15 mouse cellular contexts compared by ENCODE assay signal in the genomic region with DNA sequence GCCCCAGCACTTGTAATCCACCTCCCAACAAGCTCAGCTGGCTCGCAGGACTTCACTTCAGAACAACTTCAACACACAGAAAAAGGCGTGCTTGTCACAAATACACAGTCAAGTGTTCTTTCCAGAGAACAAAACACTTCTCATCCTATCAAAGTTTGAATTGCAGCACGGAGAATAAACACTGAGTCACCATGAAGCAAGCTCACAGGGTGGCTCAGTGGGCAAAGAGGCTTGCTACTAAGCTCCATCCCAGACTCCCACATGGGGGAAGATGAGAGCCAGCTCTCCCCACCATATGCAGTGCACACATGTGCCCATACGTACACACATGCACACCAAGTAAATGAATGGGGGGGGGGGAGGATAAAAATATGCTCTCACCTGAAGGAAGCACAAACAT. TPM values are rescaled to one million over a fixed set of nuclear protein-coding genes. Genes with fewer than 3 reads are reported as not detected.
DNase-seq lines count a peak whose midpoint lies in the region; ATAC-seq and TF ChIP-seq lines count a peak whose summit lies in the region.
"Had no signal": no experiment of that assay in that cellular context is flagged by ENCODE, and none has a peak within 500 bp of the region (broad histone marks: within the 10 kb centered on the region; RNA-seq: fewer than 3 reads in every experiment).

No protein-coding gene starts in this region.

- ATAC-seq in heart, embryonic 11.5 days (replicated peaks; ENCODE audit: insufficient number of reproducible peaks, low FRiP score, low TSS enrichment): no peak
- no peak for ATAC-seq in midbrain, postnatal 0 days (ENCODE audit: low FRiP score)
- peak; percentile 53; the same call in 1 of the 2 replicates for ATAC-seq in lung, embryonic 14.5 days (ENCODE audit: insufficient read depth)
- ATAC-seq in stomach, embryonic 16.5 days (ENCODE audit: insufficient read depth, low FRiP score): peak; percentile 44; the same call in 1 of the 2 replicates

- 0 out of 2 replicates have a peak overlapping the region, but pooled peaks have one; percentile 5 for H3K27ac ChIP-seq in heart, embryonic 11.5 days (ENCODE audit: low read depth, low read length)
- peak overlapping the region; percentile 76 for H3K27ac ChIP-seq in midbrain, embryonic 10.5 days (replicated peaks)
- H3K27ac ChIP-seq in midbrain, postnatal 0 days (ENCODE audit: low read depth, low read length): no peak overlapping the region
- H3K27ac ChIP-seq in lung, embryonic 14.5 days (ENCODE audit: low read depth): peak overlapping the region; percentile 46; the same call in 1 of the 2 replicates
- peak overlapping the region; percentile 80 for H3K27ac ChIP-seq in stomach, embryonic 16.5 days (ENCODE audit: low read length)
- H3K27ac ChIP-seq: liver, embryonic 14.5 days had no signal

- 39% methylated on average over 4 of the region's 4 CpGs for WGBS in heart, embryonic 11.5 days (ENCODE audit: insufficient replicate concordance)
- 21% methylated on average over 4 of the region's 4 CpGs for WGBS in midbrain, embryonic 10.5 days
- whole genome bisulfite sequencing in midbrain, postnatal 0 days: 17% methylated on average over 4 of the region's 4 CpGs
- WGBS in lung, embryonic 14.5 days: 34% methylated on average over 4 of the region's 4 CpGs
- 48% methylated on average over 4 of the region's 4 CpGs for WGBS in stomach, embryonic 16.5 days

- no peak for DNase-seq in heart, postnatal 10 days
- DNase-seq in midbrain, embryonic 10.5 days (ENCODE audit: low spot score): no peak
- DNase-seq in midbrain, postnatal 0 days (ENCODE audit: low spot score): no peak
- no peak for DNase-seq in lung, embryonic 14.5 days
- no peak for DNase-seq in left cerebral cortex, adult 8-10 months (ENCODE audit: low spot score in 2 of 2)
- DNase-seq: cerebellum, postnatal 14 days; kidney, adult 11 months; thymus, postnatal 14 days had no signal

- peaks cover 40% of the 10 kb centered on the region for H3K4me1 ChIP-seq in heart, embryonic 11.5 days (ENCODE audit: control insufficient read depth, insufficient read depth, low read length)
- H3K4me1 ChIP-seq in midbrain, embryonic 10.5 days: peaks cover 41% of the 10 kb centered on the region
- H3K4me1 ChIP-seq in midbrain, postnatal 0 days (ENCODE audit: insufficient read depth, low read length): no peaks in the 10 kb centered on the region
- peaks cover 10% of the 10 kb centered on the region; the same call in 1 of the 2 replicates for H3K4me1 ChIP-seq in lung, embryonic 14.5 days (ENCODE audit: insufficient read depth)
- H3K4me1 ChIP-seq in stomach, embryonic 16.5 days (ENCODE audit: control insufficient read depth, insufficient read depth, low read length): peaks cover 18% of the 10 kb centered on the region

- no peak overlapping the region for H3K4me3 ChIP-seq in heart, embryonic 11.5 days (ENCODE audit: low read depth, low read length)
- no peak overlapping the region for H3K4me3 ChIP-seq in midbrain, embryonic 10.5 days
- no peak overlapping the region for H3K4me3 ChIP-seq in midbrain, postnatal 0 days (ENCODE audit: low read depth, low read length)
- no peak overlapping the region for H3K4me3 ChIP-seq in lung, embryonic 14.5 days (ENCODE audit: low read depth, low read length)
- H3K4me3 ChIP-seq in stomach, embryonic 16.5 days (replicated peaks; ENCODE audit: low read length): no peak overlapping the region
- H3K4me3 ChIP-seq: embryonic facial prominence, embryonic 15.5 days; myocyte had no signal

- no peak overlapping the region for H3K9ac ChIP-seq in heart, embryonic 11.5 days (ENCODE audit: low read depth, low read length)
- H3K9ac ChIP-seq in midbrain, postnatal 0 days (replicated peaks; ENCODE audit: low read length, poor library complexity, severe bottlenecking): no peak overlapping the region
- H3K9ac ChIP-seq in lung, embryonic 14.5 days: no peak overlapping the region
- no peak overlapping the region; the same call in 1 of the 2 replicates for H3K9ac ChIP-seq in stomach, embryonic 16.5 days (ENCODE audit: low read length)
- H3K9ac ChIP-seq: embryonic facial prominence, embryonic 15.5 days; liver, embryonic 14.5 days had no signal

- no peaks in the 10 kb centered on the region for H3K27me3 ChIP-seq in heart, embryonic 11.5 days (ENCODE audit: control insufficient read depth, insufficient read depth, low read length)
- no peaks in the 10 kb centered on the region for H3K27me3 ChIP-seq in midbrain, embryonic 10.5 days (ENCODE audit: low read depth, poor library complexity, severe bottlenecking)
- H3K27me3 ChIP-seq in midbrain, postnatal 0 days (ENCODE audit: insufficient read depth, low read length): no peaks in the 10 kb centered on the region
- no peaks in the 10 kb centered on the region for H3K27me3 ChIP-seq in lung, embryonic 14.5 days (ENCODE audit: insufficient read depth, low read length)
- H3K27me3 ChIP-seq in stomach, embryonic 16.5 days (ENCODE audit: control insufficient read depth, insufficient read depth, low read length): no peaks in the 10 kb centered on the region
- H3K27me3 ChIP-seq: embryonic facial prominence, embryonic 15.5 days had no signal

- intact Hi-C loops in heart, postnatal 10 days (cut with DNase I): no loop called here

- no peaks in the 10 kb centered on the region for H3K36me3 ChIP-seq in heart, embryonic 11.5 days (ENCODE audit: control insufficient read depth, insufficient read depth, low read length)
- H3K36me3 ChIP-seq in midbrain, embryonic 10.5 days: no peaks in the 10 kb centered on the region
- H3K36me3 ChIP-seq in midbrain, postnatal 0 days (ENCODE audit: insufficient read depth, low read length): no peaks in the 10 kb centered on the region
- no peaks in the 10 kb centered on the region for H3K36me3 ChIP-seq in lung, embryonic 14.5 days (ENCODE audit: insufficient read depth)
- no peaks in the 10 kb centered on the region for H3K36me3 ChIP-seq in stomach, embryonic 16.5 days (ENCODE audit: control insufficient read depth, insufficient read depth, low read length)
- H3K36me3 ChIP-seq: embryonic facial prominence, embryonic 15.5 days had no signal

- TF ChIP-seq CTCF in midbrain, postnatal 0 days (IDR thresholded peaks at IDR 0.05): no peak
- TF ChIP-seq CTCF in lung, embryonic 14.5 days (IDR thresholded peaks at IDR 0.05; ENCODE audit: low read depth): no peak

- H3K4me2 ChIP-seq in heart, embryonic 11.5 days: no peak overlapping the region
- no peak overlapping the region for H3K4me2 ChIP-seq in midbrain, postnatal 0 days (ENCODE audit: low read depth, low read length, poor library complexity, severe bottlenecking)
- no peak overlapping the region for H3K4me2 ChIP-seq in lung, embryonic 14.5 days
- no peak overlapping the region for H3K4me2 ChIP-seq in stomach, embryonic 16.5 days (ENCODE audit: low read depth, low read length)
- H3K4me2 ChIP-seq: embryonic facial prominence, embryonic 15.5 days had no signal

- no peaks in the 10 kb centered on the region for H3K9me3 ChIP-seq in heart, embryonic 11.5 days (replicated peaks; ENCODE audit: control insufficient read depth, low read length)
- H3K9me3 ChIP-seq in midbrain, embryonic 10.5 days (replicated peaks): no peaks in the 10 kb centered on the region
- H3K9me3 ChIP-seq in midbrain, postnatal 0 days (ENCODE audit: low read length): no peaks in the 10 kb centered on the region
- no peaks in the 10 kb centered on the region for H3K9me3 ChIP-seq in lung, embryonic 14.5 days (ENCODE audit: low read depth, low read length)
- H3K9me3 ChIP-seq in stomach, embryonic 16.5 days (replicated peaks; ENCODE audit: control insufficient read depth, low read length): no peaks in the 10 kb centered on the region
- H3K9me3 ChIP-seq: embryonic facial prominence, embryonic 15.5 days had no signal

RNA-seq across cellular contexts. Expression of a gene that starts 8.9 kb away (rescaled TPM):
- 34.3 and 40.9 TPM in 2 replicates for polyA plus RNA-seq in heart, embryonic 11.5 days (2014; fragmentation: Nextera tagmentation; extraction: Ambion mirVana)
- total RNA-seq in heart, postnatal 10 days (2021): 10 to 100 TPM; 30.9 to 31.9 TPM
- 9.0 and 10.5 TPM in 2 replicates for polyA plus RNA-seq in midbrain, embryonic 10.5 days (2016; fragmentation: Nextera tagmentation; extraction: Ambion mirVana)
- 25.9 and 26.1 TPM in 2 replicates for total RNA-seq in midbrain, postnatal 0 days (2014; rRNA removed)
- polyA plus RNA-seq in midbrain, postnatal 0 days (2015; fragmentation: Nextera tagmentation; extraction: Ambion mirVana): 13.4 and 15.5 TPM in 2 replicates
- 14.5 and 16.2 TPM in 2 replicates for polyA plus RNA-seq in lung, embryonic 14.5 days (2014; fragmentation: Nextera tagmentation; extraction: Ambion mirVana)
- 26.3 and 29.5 TPM in 2 replicates for polyA plus RNA-seq in stomach, embryonic 16.5 days (2015; fragmentation: Nextera tagmentation; extraction: Ambion mirVana)
- 10 to 100 TPM; 66.3 to 74.3 (median 70.5) TPM for total RNA-seq in left cerebral cortex, adult 8-10 months (2022)

RNA-seq across cellular contexts. Expression of a gene that starts 39.3 kb away (rescaled TPM):
- polyA plus RNA-seq in heart, embryonic 11.5 days (2014; fragmentation: Nextera tagmentation; extraction: Ambion mirVana): 0.13 and 0.17 TPM in 2 replicates
- total RNA-seq in heart, postnatal 10 days (2021): not detected
- polyA plus RNA-seq in midbrain, embryonic 10.5 days (2016; fragmentation: Nextera tagmentation; extraction: Ambion mirVana): 0.09 and 0.12 TPM in 2 replicates
- total RNA-seq in midbrain, postnatal 0 days (2014; rRNA removed): not detected in 2 replicates
- 0.27 and 0.42 TPM in 2 replicates for polyA plus RNA-seq in midbrain, postnatal 0 days (2015; fragmentation: Nextera tagmentation; extraction: Ambion mirVana)
- 0.15 and 0.58 TPM in 2 replicates for polyA plus RNA-seq in lung, embryonic 14.5 days (2014; fragmentation: Nextera tagmentation; extraction: Ambion mirVana)
- 0.09 and 0.16 TPM in 2 replicates for polyA plus RNA-seq in stomach, embryonic 16.5 days (2015; fragmentation: Nextera tagmentation; extraction: Ambion mirVana)
- total RNA-seq in left cerebral cortex, adult 8-10 months (2022): not detected
- total RNA-seq: layer of hippocampus, adult 8-10 months; left cerebral cortex, postnatal 25 days had no signal
- polyA plus RNA-seq: liver, embryonic 14.5 days; myocyte had no signal

Comparison
In these comparisons a context has a peak if more than half of its experiments do, and no peak if none do; other contexts are left out.
1. ATAC-seq: peak in lung, embryonic 14.5 days (single experiment) and stomach, embryonic 16.5 days (single experiment); none in heart, embryonic 11.5 days (single experiment) and midbrain, postnatal 0 days (single experiment).